In the genomic region with DNA sequence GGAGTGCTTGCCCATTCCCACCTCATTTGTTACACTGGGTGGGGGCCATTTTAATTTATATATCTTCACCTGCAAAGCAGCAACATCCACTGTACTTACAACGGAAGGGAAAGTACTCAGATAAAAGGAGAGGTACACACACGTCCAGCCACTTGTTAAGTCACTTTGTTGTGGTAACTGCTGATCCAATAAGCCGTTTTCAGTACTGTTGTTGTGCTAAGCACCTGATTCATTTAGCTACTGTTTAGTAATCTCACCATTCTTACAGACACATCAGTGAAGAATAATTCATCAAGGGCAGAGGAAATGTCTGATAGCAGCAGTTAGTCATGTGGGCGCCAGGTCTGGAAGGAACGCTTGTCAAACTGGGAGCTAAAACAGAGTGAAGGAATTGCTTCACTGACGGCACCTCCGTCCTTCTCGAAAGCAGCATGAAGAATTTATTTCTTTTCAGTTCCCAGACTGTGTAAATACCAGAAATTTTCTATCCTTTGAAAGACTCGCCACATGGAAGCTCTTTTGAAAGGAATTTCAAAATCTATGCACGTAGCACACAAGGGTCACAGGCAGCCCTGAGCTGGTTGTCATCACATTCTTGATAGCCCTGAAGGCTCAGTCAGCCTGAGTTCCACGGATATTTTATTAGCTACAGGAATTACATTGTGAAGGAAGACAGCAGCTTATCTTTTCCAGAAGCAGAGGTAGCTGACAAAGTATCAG, we compare ENCODE assay signal across 10 mouse cellular contexts.
DNase-seq lines count a peak whose midpoint lies in the region; ATAC-seq and TF ChIP-seq lines count a peak whose summit lies in the region.
"Had no signal": no experiment of that assay in that cellular context is flagged by ENCODE, and none has a peak within 500 bp of the region (broad histone marks: within the 10 kb centered on the region; RNA-seq: fewer than 3 reads in every experiment).

No protein-coding gene starts in this region.

- H3K4me1 ChIP-seq in embryonic facial prominence, embryonic 11.5 days (ENCODE audit: control insufficient read depth, insufficient read depth, low read length), result peaks cover 2% of the 10 kb centered on the region; the same call in 1 of the 2 replicates
- H3K4me1 ChIP-seq in embryonic facial prominence, embryonic 10.5 days, result peaks cover 18% of the 10 kb centered on the region
- peaks cover 32% of the 10 kb centered on the region for H3K4me1 ChIP-seq in limb, embryonic 12.5 days (replicated peaks)
- H3K4me1 ChIP-seq in limb, embryonic 10.5 days, result peaks cover 28% of the 10 kb centered on the region
- no peaks in the 10 kb centered on the region; the same call in 1 of the 2 replicates for H3K4me1 ChIP-seq in hindbrain, embryonic 11.5 days (replicated peaks; ENCODE audit: control insufficient read depth, insufficient read depth, low read length)
- H3K4me1 ChIP-seq in midbrain, embryonic 16.5 days (ENCODE audit: control insufficient read depth, insufficient read depth, low read length), result peaks cover 7% of the 10 kb centered on the region
- peaks cover 2% of the 10 kb centered on the region for H3K4me1 ChIP-seq in lung, adult 2 months (ENCODE audit: control insufficient read depth, insufficient read depth, low read length)

- H3K4me3 ChIP-seq in embryonic facial prominence, embryonic 11.5 days (ENCODE audit: low read depth, low read length), result no peak overlapping the region
- H3K4me3 ChIP-seq in embryonic facial prominence, embryonic 10.5 days, result no peak overlapping the region
- H3K4me3 ChIP-seq in limb, embryonic 12.5 days (replicated peaks), result no peak overlapping the region
- H3K4me3 ChIP-seq in limb, embryonic 10.5 days, result no peak overlapping the region
- no peak overlapping the region for H3K4me3 ChIP-seq in hindbrain, embryonic 11.5 days (ENCODE audit: low read depth, low read length)
- no peak overlapping the region for H3K4me3 ChIP-seq in midbrain, embryonic 16.5 days (ENCODE audit: low read depth, low read length)
- H3K4me3 ChIP-seq in lung, adult 2 months (replicated peaks; ENCODE audit: extremely low read depth, low read depth, low read length), result no peak overlapping the region
- H3K4me3 ChIP-seq: embryonic facial prominence, embryonic 15.5 days had no signal

- no peaks in the 10 kb centered on the region for H3K27me3 ChIP-seq in embryonic facial prominence, embryonic 11.5 days (ENCODE audit: control insufficient read depth, insufficient read depth, low read length)
- no peaks in the 10 kb centered on the region for H3K27me3 ChIP-seq in embryonic facial prominence, embryonic 10.5 days (replicated peaks; ENCODE audit: low read depth, poor library complexity, severe bottlenecking)
- H3K27me3 ChIP-seq in limb, embryonic 12.5 days, result no peaks in the 10 kb centered on the region
- H3K27me3 ChIP-seq in limb, embryonic 10.5 days (ENCODE audit: low read depth, poor library complexity, severe bottlenecking), result peaks cover 5% of the 10 kb centered on the region; the same call in 1 of the 2 replicates
- no peaks in the 10 kb centered on the region for H3K27me3 ChIP-seq in hindbrain, embryonic 11.5 days (ENCODE audit: control insufficient read depth, insufficient read depth, low read length)
- no peaks in the 10 kb centered on the region for H3K27me3 ChIP-seq in midbrain, embryonic 16.5 days (ENCODE audit: control insufficient read depth, insufficient read depth, low read depth, low read length)
- H3K27me3 ChIP-seq: embryonic facial prominence, embryonic 15.5 days had no signal

- H3K36me3 ChIP-seq in embryonic facial prominence, embryonic 11.5 days (replicated peaks; ENCODE audit: control insufficient read depth, insufficient read depth, low read depth, low read length), result no peaks in the 10 kb centered on the region
- no peaks in the 10 kb centered on the region for H3K36me3 ChIP-seq in embryonic facial prominence, embryonic 10.5 days (replicated peaks)
- no peaks in the 10 kb centered on the region for H3K36me3 ChIP-seq in limb, embryonic 12.5 days
- no peaks in the 10 kb centered on the region for H3K36me3 ChIP-seq in limb, embryonic 10.5 days
- H3K36me3 ChIP-seq in hindbrain, embryonic 11.5 days (ENCODE audit: control insufficient read depth, insufficient read depth, low read length), result no peaks in the 10 kb centered on the region
- H3K36me3 ChIP-seq in midbrain, embryonic 16.5 days (ENCODE audit: control insufficient read depth, insufficient read depth, low read length), result no peaks in the 10 kb centered on the region
- H3K36me3 ChIP-seq: embryonic facial prominence, embryonic 15.5 days had no signal

- DNase-seq in embryonic facial prominence, embryonic 11.5 days (ENCODE audit: low spot score), result peak; percentile 62
- DNase-seq in embryonic facial prominence, embryonic 10.5 days (ENCODE audit: low spot score), result no peak
- no peak for DNase-seq in limb, embryonic 10.5 days (ENCODE audit: low spot score)
- peak; percentile 28 for DNase-seq in hindbrain, embryonic 11.5 days (ENCODE audit: low spot score)
- DNase-seq in lung, adult 2 months, result no peak
- DNase-seq: liver, postnatal 0 days had no signal

- ATAC-seq in embryonic facial prominence, embryonic 11.5 days (replicated peaks; ENCODE audit: insufficient number of reproducible peaks, low FRiP score, low TSS enrichment, low read depth), result no peak; the same call in 1 of the 2 replicates
- ATAC-seq in limb, embryonic 12.5 days (ENCODE audit: insufficient number of reproducible peaks, insufficient read depth, low FRiP score, low TSS enrichment, low read depth), result 0 out of 2 replicates have a peak, but pooled peaks have one; percentile 23
- no peak for ATAC-seq in hindbrain, embryonic 11.5 days (ENCODE audit: low FRiP score)
- peak; percentile 63; the same call in 1 of the 2 replicates for ATAC-seq in midbrain, embryonic 16.5 days
- no peak for ATAC-seq in frontal cortex, adult (ENCODE audit: low TSS enrichment)
- ATAC-seq: liver, postnatal 0 days had no signal

- no peak for TF ChIP-seq CTCF in lung, adult 2 months (IDR thresholded peaks at IDR 0.05; ENCODE audit: insufficient read depth, low read length)

- H3K27ac ChIP-seq in embryonic facial prominence, embryonic 11.5 days (replicated peaks; ENCODE audit: low read depth, low read length), result no peak overlapping the region
- H3K27ac ChIP-seq in embryonic facial prominence, embryonic 10.5 days (replicated peaks), result no peak overlapping the region
- no peak overlapping the region for H3K27ac ChIP-seq in limb, embryonic 12.5 days
- no peak overlapping the region for H3K27ac ChIP-seq in limb, embryonic 10.5 days
- H3K27ac ChIP-seq in hindbrain, embryonic 11.5 days (ENCODE audit: low read depth, low read length), result no peak overlapping the region
- H3K27ac ChIP-seq in midbrain, embryonic 16.5 days (ENCODE audit: low read length), result peak overlapping the region; percentile 57
- H3K27ac ChIP-seq: embryonic facial prominence, embryonic 15.5 days had no signal

- H3K4me2 ChIP-seq in embryonic facial prominence, embryonic 11.5 days (ENCODE audit: low read depth, low read length), result no peak overlapping the region
- H3K4me2 ChIP-seq in limb, embryonic 12.5 days, result no peak overlapping the region
- no peak overlapping the region for H3K4me2 ChIP-seq in hindbrain, embryonic 11.5 days (replicated peaks; ENCODE audit: low read depth, low read length)
- H3K4me2 ChIP-seq in midbrain, embryonic 16.5 days (ENCODE audit: low read length), result peak overlapping the region; percentile 20
- H3K4me2 ChIP-seq: embryonic facial prominence, embryonic 15.5 days had no signal

- no peaks in the 10 kb centered on the region for H3K9me3 ChIP-seq in embryonic facial prominence, embryonic 11.5 days (replicated peaks; ENCODE audit: control insufficient read depth, low read length)
- no peaks in the 10 kb centered on the region for H3K9me3 ChIP-seq in embryonic facial prominence, embryonic 10.5 days
- no peaks in the 10 kb centered on the region for H3K9me3 ChIP-seq in limb, embryonic 12.5 days
- no peaks in the 10 kb centered on the region for H3K9me3 ChIP-seq in limb, embryonic 10.5 days (replicated peaks)
- H3K9me3 ChIP-seq in hindbrain, embryonic 11.5 days (ENCODE audit: control insufficient read depth, low read length), result no peaks in the 10 kb centered on the region
- H3K9me3 ChIP-seq in midbrain, embryonic 16.5 days (replicated peaks; ENCODE audit: control insufficient read depth, low read length, poor library complexity, severe bottlenecking), result no peaks in the 10 kb centered on the region
- H3K9me3 ChIP-seq: embryonic facial prominence, embryonic 15.5 days had no signal

- no peak overlapping the region for H3K9ac ChIP-seq in embryonic facial prominence, embryonic 11.5 days (replicated peaks; ENCODE audit: low read length)
- no peak overlapping the region for H3K9ac ChIP-seq in limb, embryonic 12.5 days (replicated peaks)
- H3K9ac ChIP-seq in hindbrain, embryonic 11.5 days (ENCODE audit: low read depth, low read length), result no peak overlapping the region
- H3K9ac ChIP-seq in midbrain, embryonic 16.5 days (ENCODE audit: low read depth, low read length), result no peak overlapping the region
- H3K9ac ChIP-seq: embryonic facial prominence, embryonic 15.5 days; liver, postnatal 0 days had no signal

- 40% methylated on average over 11 of the region's 11 CpGs for WGBS in embryonic facial prominence, embryonic 11.5 days
- 58% methylated on average over 11 of the region's 11 CpGs for WGBS in embryonic facial prominence, embryonic 10.5 days
- WGBS in limb, embryonic 12.5 days, result 33% methylated on average over 11 of the region's 11 CpGs
- WGBS in limb, embryonic 10.5 days, result 41% methylated on average over 11 of the region's 11 CpGs
- WGBS in hindbrain, embryonic 11.5 days, result 63% methylated on average over 11 of the region's 11 CpGs
- 32% methylated on average over 11 of the region's 11 CpGs for WGBS in midbrain, embryonic 16.5 days
- WGBS in lung, adult 2 months, result 28% methylated on average over 11 of the region's 11 CpGs

- no peak for TF ChIP-seq POLR2A in lung, adult 2 months (IDR thresholded peaks at IDR 0.05; ENCODE audit: borderline replicate concordance, extremely low read depth, low read depth, low read length)

Comparison
In these comparisons a context has a peak if more than half of its experiments do, and no peak if none do; other contexts are left out.
1. DNase-seq: peak in embryonic facial prominence, embryonic 11.5 days (single experiment) and hindbrain, embryonic 11.5 days (single experiment); none in embryonic facial prominence, embryonic 10.5 days (single experiment), limb, embryonic 10.5 days (single experiment) and lung, adult 2 months (single experiment).
2. ATAC-seq: peak in limb, embryonic 12.5 days (single experiment) and midbrain, embryonic 16.5 days (single experiment); none in embryonic facial prominence, embryonic 11.5 days (single experiment), hindbrain, embryonic 11.5 days (single experiment) and frontal cortex, adult (single experiment).